Comparison of ENCODE assay signal across 22 mouse cellular contexts in the genomic region with DNA sequence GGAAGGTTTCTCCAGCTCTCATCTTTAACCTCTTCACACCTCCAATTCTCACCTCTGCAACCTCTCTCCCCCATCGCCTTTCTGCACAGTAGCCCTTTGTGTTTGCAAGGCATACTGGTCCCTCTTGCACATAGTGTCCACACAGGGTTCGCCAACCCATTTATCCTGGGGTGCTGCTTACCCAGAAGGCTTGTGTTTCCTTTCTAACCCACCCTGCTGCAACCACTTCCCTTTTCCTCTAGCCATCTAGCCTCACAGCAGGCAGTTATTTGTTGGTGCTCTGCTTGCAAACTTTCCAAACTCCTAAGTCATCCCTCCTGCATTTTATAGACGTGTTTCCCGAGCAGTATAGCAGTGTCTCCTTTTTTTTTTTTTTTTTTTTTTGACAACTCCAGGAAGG.
DNase-seq lines count a peak whose midpoint lies in the region.
"Had no signal": no experiment of that assay in that cellular context is flagged by ENCODE, and none has a peak within 500 bp of the region (broad histone marks: within the 10 kb centered on the region; RNA-seq: fewer than 3 reads in every experiment).

No protein-coding gene starts in this region.

- peaks cover 4% of the 10 kb centered on the region for H3K27me3 ChIP-seq in megakaryocyte, embryonic 14.5 days (replicated peaks)
- H3K27me3 ChIP-seq: heart, embryonic 13.5 days; hindbrain, embryonic 13.5 days; limb, embryonic 12.5 days; midbrain, embryonic 15.5 days had no signal

- H3K36me3 ChIP-seq in megakaryocyte, embryonic 14.5 days (replicated peaks; ENCODE audit: low read length), result no peaks in the 10 kb centered on the region
- H3K36me3 ChIP-seq: embryonic facial prominence, embryonic 10.5 days; heart, embryonic 13.5 days; hindbrain, embryonic 13.5 days; limb, embryonic 12.5 days; midbrain, embryonic 15.5 days had no signal

- DNase-seq in testis, postnatal 10 days (ENCODE audit: low spot score), result peak; percentile 20
- DNase-seq in testis, postnatal 14 days (ENCODE audit: low spot score), result no peak
- peak; percentile 35 for DNase-seq in thymus, postnatal 0 days (ENCODE audit: low spot score)
- DNase-seq in embryo, embryonic 9.5 days (ENCODE audit: extremely low spot score), result no peak
- no peak for DNase-seq in adrenal gland, postnatal 10 days
- DNase-seq in cerebellum, adult 11-12 months, result no peak
- DNase-seq: adrenal gland, adult 8-10 months; cerebellum, adult 8-10 months; cerebellum, postnatal 36 days; gastrocnemius, postnatal 10 days; kidney, adult 18-20 months; layer of hippocampus, postnatal 36 days; liver, postnatal 0 days; lung, postnatal 10 days had no signal

- no peaks in the 10 kb centered on the region for H3K9me3 ChIP-seq in megakaryocyte, embryonic 14.5 days
- H3K9me3 ChIP-seq: embryonic facial prominence, embryonic 10.5 days; heart, embryonic 13.5 days; hindbrain, embryonic 13.5 days; limb, embryonic 12.5 days; midbrain, embryonic 15.5 days had no signal

- peaks cover 18% of the 10 kb centered on the region for H3K4me1 ChIP-seq in megakaryocyte, embryonic 14.5 days
- H3K4me1 ChIP-seq: heart, embryonic 13.5 days; midbrain, embryonic 15.5 days had no signal

- peak overlapping the region; percentile 80 for H3K4me3 ChIP-seq in megakaryocyte, embryonic 14.5 days (replicated peaks)
- H3K4me3 ChIP-seq: embryonic facial prominence, embryonic 10.5 days; heart, adult 2 months; heart, embryonic 13.5 days; hindbrain, embryonic 13.5 days; limb, embryonic 12.5 days; midbrain, embryonic 15.5 days; myocyte had no signal

Comparison
In these comparisons a context has a peak if more than half of its experiments do, and no peak if none do; other contexts are left out.
1. DNase-seq: peak in testis, postnatal 10 days (single experiment) and thymus, postnatal 0 days (single experiment); none in testis, postnatal 14 days (single experiment), embryo, embryonic 9.5 days (single experiment), adrenal gland, postnatal 10 days (single experiment) and cerebellum, adult 11-12 months (single experiment).